Mouse (Mus musculus): ENCODE data around the gene Car5a. TPM values are rescaled to one million over a fixed set of nuclear protein-coding genes. Genes with fewer than 3 reads are reported as not detected.

Car5a gene
- polyA plus RNA-seq, 1 experiment from 2014 or later = 0.16 TPM

DNA sequence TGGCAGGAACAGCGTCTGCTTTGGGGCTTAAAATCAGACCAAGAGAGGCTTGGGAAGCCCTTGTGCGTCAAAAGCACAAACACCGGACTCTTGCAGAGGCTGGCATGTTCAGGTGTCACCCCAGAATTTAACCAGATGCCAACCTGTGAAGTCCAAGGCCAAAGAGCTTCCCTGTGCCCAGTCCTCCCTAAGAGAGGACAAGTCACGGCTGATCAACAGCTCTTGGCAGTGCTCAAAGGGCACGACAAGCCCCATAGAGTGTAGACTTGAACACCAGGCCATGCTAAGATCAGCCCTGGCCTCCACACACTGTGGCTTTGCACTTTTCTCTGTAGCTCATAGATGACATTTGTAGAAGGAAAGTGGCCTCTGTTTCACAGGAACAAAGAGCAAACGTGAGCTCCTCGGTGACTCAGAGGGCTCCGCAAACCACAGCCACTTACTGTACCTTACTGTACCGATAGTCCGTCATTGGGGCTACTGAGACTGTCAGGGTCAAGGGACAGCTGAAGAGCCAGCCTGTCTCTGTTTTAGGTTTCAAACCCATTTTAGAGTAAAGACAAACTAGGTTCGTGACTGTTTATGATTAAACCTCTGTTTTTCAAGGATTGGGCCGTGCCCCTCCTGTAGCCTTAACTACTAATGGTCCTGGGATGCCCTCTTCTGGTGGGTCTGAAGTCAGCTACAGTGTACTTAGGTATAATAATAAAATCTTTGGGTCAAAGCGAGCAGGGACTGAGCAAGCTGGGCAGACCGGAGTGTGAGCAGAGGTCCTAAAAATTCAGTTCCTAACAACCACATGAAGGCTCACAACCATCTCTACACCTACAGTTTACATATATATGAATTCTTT is 11.8 kb downstream of the Car5a start:
- 88% methylated on average over 14 of the region's 14 CpGs for WGBS
- Histone ChIP-seq H3K4me3 (ENCODE audit: low read depth, low read length) (no peak overlapping the region), H3K27me3 (ENCODE audit: control insufficient read depth, insufficient read depth, low read length) (no peaks in the 10 kb centered on the region), H3K27ac (ENCODE audit: low read depth, low read length) (no peak overlapping the region), H3K9me3 (ENCODE audit: control insufficient read depth, low read length) (no peaks in the 10 kb centered on the region), H3K36me3 (ENCODE audit: control insufficient read depth, insufficient read depth, low read length) (no peaks in the 10 kb centered on the region), H3K9ac (replicated peaks; ENCODE audit: low read depth, low read length) (no peak overlapping the region), H3K4me1 (ENCODE audit: control insufficient read depth, insufficient read depth, low read length) (peaks cover 5% of the 10 kb centered on the region; the same call in 1 of the 2 replicates), H3K4me2 (ENCODE audit: low read depth, low read length) (no peak overlapping the region)
- ATAC-seq (ENCODE audit: low read depth) = no peak

DNA sequence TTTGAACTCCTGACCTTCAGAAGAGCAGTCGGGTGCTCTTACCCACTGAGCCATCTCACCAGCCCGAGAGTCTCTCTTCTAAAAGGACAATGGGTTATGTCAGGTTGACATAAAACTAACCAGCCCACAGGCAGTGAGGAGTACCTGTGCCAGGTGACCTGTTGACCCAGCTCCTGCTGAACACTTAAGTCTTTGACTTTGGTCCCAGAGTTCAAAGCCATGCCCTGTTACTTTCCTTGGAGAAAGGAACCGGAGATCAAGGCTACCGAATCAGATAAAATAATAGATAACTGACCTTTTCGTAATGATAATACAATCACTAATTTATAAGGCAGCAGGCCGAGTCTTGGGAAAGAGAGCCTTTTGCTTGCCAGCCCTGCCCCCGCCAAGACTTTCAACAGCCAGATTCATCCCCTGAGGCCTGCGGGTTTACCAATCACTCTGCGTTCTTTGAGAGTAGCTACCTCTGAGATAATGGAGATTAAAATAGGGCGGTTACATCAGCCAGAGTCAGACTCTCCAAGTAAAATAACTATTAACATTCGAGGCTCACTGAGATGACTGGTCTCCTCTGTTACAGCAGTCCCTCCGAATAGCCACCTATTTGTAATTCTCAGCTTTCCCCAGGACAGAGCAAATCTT is 12.6 kb downstream of the Car5a start:
- H3K4me2 ChIP-seq (ENCODE audit: low read depth, low read length) = no peak overlapping the region
- 73% methylated on average over 12 of the region's 12 CpGs for WGBS
- H3K36me3 ChIP-seq (ENCODE audit: control insufficient read depth, insufficient read depth, low read length) = no peaks in the 10 kb centered on the region
- H3K9me3 ChIP-seq (ENCODE audit: control insufficient read depth, low read length) = no peaks in the 10 kb centered on the region
- no peak overlapping the region for H3K4me3 ChIP-seq (ENCODE audit: low read depth, low read length)
- no peaks in the 10 kb centered on the region for H3K27me3 ChIP-seq (ENCODE audit: control insufficient read depth, insufficient read depth, low read length)
- no peak overlapping the region for H3K27ac ChIP-seq (ENCODE audit: low read depth, low read length)
- no peak for ATAC-seq (ENCODE audit: low read depth)
- no peak overlapping the region for H3K9ac ChIP-seq (replicated peaks; ENCODE audit: low read depth, low read length)
- peaks cover 5% of the 10 kb centered on the region; the same call in 1 of the 2 replicates for H3K4me1 ChIP-seq (ENCODE audit: control insufficient read depth, insufficient read depth, low read length)

DNA sequence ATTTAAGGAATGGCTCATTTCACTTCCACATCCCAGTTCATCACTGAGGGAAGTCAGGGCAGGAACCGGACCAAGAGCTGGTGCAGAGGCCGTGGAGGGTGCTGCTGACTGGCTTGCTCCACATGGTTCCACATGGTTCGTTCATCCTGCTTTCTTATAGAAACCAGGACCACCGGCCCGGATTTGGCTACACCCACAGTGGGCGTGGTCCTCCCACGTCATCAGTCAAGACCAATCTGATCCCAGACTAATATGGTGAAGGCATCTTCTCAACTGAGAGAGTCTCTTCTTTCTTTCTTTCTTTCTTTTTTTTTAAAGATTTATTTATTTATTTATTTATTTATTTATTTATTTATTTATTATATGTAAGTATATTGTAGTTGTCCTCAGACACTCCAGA is 13.1 kb downstream of the Car5a start:
- no peak for ATAC-seq (ENCODE audit: low read depth)
- no peak overlapping the region for H3K9ac ChIP-seq (replicated peaks; ENCODE audit: low read depth, low read length)
- WGBS = 84% methylated on average over 7 of the region's 7 CpGs
- no peaks in the 10 kb centered on the region for H3K9me3 ChIP-seq (ENCODE audit: control insufficient read depth, low read length)
- H3K27ac ChIP-seq (ENCODE audit: low read depth, low read length) = no peak overlapping the region
- H3K4me3 ChIP-seq (ENCODE audit: low read depth, low read length) = no peak overlapping the region
- no peaks in the 10 kb centered on the region for H3K36me3 ChIP-seq (ENCODE audit: control insufficient read depth, insufficient read depth, low read length)
- no peak overlapping the region for H3K4me2 ChIP-seq (ENCODE audit: low read depth, low read length)
- no peaks in the 10 kb centered on the region for H3K27me3 ChIP-seq (ENCODE audit: control insufficient read depth, insufficient read depth, low read length)
- peaks cover 5% of the 10 kb centered on the region; the same call in 1 of the 2 replicates for H3K4me1 ChIP-seq (ENCODE audit: control insufficient read depth, insufficient read depth, low read length)

DNA sequence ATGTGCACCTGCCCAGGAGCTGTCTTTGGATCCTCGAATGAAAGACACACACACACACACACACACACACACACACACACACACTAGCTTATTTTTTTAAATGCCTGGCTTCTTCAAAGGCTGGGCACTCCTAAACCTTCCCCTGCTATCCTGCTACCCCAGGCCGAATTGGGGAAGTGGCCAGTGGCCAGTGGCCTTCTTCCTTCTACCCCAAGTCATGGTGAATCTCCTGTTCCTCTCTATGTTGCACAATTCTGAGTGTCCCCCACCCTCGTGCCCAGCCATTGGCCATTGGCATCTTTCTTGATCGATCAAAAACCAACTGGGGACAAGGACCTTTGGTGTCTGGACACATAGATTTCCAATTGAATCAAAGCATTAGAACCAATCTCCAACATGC is 14.7 kb downstream of the Car5a start:
- WGBS = 78% methylated on average over 4 of the region's 4 CpGs

DNA sequence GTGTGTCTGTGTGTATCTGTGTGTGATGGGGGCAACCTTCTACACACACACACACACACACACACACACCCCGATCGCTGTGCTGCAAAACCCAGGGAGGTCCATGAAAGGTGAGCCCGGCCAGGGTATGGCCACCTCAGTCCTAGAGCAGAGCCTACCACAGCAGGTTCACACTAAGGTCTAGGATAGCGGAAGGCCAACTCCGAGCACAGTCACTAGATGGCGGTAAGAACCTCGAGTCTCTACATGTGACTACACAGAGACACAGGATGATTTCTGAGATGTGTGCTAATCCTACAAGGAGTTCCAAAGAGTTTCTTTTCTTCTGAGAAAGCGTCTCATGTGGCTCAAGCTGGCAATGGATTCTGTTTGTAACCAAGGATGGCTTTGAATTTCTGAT is 17.4 kb downstream of the Car5a start:
- Histone ChIP-seq H3K9ac (replicated peaks; ENCODE audit: low read depth, low read length) (no peak overlapping the region), H3K36me3 (ENCODE audit: control insufficient read depth, insufficient read depth, low read length) (no peaks in the 10 kb centered on the region), H3K9me3 (ENCODE audit: control insufficient read depth, low read length) (no peaks in the 10 kb centered on the region), H3K4me1 (ENCODE audit: control insufficient read depth, insufficient read depth, low read length) (no peaks in the 10 kb centered on the region), H3K27me3 (ENCODE audit: control insufficient read depth, insufficient read depth, low read length) (no peaks in the 10 kb centered on the region), H3K27ac (ENCODE audit: low read depth, low read length) (no peak overlapping the region), H3K4me3 (ENCODE audit: low read depth, low read length) (no peak overlapping the region), H3K4me2 (ENCODE audit: low read depth, low read length) (no peak overlapping the region)
- 51% methylated on average over 8 of the region's 8 CpGs for whole genome bisulfite sequencing
- 0 out of 2 replicates have a peak, but pooled peaks have one; percentile 69 for ATAC-seq (ENCODE audit: low read depth)

More for the DNA sequence above, 14.7 kb downstream of the Car5a start:
- no peak for ATAC-seq (ENCODE audit: low read depth)
- no peaks in the 10 kb centered on the region for H3K9me3 ChIP-seq (ENCODE audit: control insufficient read depth, low read length)
- no peak overlapping the region for H3K9ac ChIP-seq (replicated peaks; ENCODE audit: low read depth, low read length)
- no peak overlapping the region for H3K4me2 ChIP-seq (ENCODE audit: low read depth, low read length)
- no peaks in the 10 kb centered on the region; the same call in 1 of the 2 replicates for H3K4me1 ChIP-seq (ENCODE audit: control insufficient read depth, insufficient read depth, low read length)
- H3K4me3 ChIP-seq (ENCODE audit: low read depth, low read length) = no peak overlapping the region
- H3K27me3 ChIP-seq (ENCODE audit: control insufficient read depth, insufficient read depth, low read length) = no peaks in the 10 kb centered on the region
- H3K36me3 ChIP-seq (ENCODE audit: control insufficient read depth, insufficient read depth, low read length) = no peaks in the 10 kb centered on the region
- no peak overlapping the region for H3K27ac ChIP-seq (ENCODE audit: low read depth, low read length)

DNA sequence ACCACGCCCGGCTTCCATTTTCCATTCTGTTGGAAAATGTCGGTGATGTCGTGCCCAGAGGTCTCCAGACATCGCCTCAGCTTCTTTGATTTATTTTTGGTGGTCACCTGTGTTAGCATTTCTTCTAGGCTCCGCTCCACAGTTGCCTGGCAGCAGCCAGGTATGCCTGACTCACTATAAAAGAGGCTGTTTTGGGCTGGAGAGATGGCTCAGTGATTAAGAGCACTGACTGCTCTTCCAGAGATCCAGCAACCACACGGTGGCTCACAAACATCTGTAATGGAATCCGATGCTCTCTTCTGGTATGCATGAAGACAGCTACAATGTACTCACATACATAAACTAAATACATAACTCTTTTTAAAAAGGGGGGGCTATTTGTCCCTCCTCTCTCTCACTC is 18.4 kb downstream of the Car5a start:
- Histone ChIP-seq H3K4me3 (ENCODE audit: low read depth, low read length) (no peak overlapping the region), H3K27me3 (ENCODE audit: control insufficient read depth, insufficient read depth, low read length) (no peaks in the 10 kb centered on the region), H3K4me2 (ENCODE audit: low read depth, low read length) (no peak overlapping the region), H3K27ac (ENCODE audit: low read depth, low read length) (no peak overlapping the region), H3K9ac (replicated peaks; ENCODE audit: low read depth, low read length) (no peak overlapping the region), H3K4me1 (ENCODE audit: control insufficient read depth, insufficient read depth, low read length) (no peaks in the 10 kb centered on the region), H3K36me3 (ENCODE audit: control insufficient read depth, insufficient read depth, low read length) (no peaks in the 10 kb centered on the region), H3K9me3 (ENCODE audit: control insufficient read depth, low read length) (no peaks in the 10 kb centered on the region)
- WGBS = 69% methylated on average over 8 of the region's 8 CpGs
- no peak for ATAC-seq (ENCODE audit: low read depth)

DNA sequence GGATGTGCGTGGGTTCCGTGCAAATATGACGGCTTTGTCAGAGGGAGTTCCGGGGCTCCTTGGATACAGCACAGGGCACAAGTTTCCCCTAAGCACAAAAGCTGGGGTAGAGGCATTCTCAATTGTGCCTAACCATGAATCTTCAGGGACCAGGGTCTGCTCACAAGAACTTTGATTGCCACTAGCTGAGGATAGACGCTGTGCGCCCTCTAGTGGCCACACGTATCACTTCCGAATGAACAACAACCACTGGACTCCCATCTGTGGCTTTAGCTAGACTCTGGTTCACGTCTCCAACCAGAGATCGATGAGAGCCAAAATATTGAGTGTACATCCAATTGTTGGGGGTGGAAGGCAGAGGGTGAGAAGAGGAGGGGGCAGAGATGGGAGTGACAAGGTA is 19.1 kb downstream of the Car5a start:
- 30% methylated on average over 10 of the region's 10 CpGs for WGBS
- ATAC-seq (ENCODE audit: low read depth) = peak; percentile 46; the same call in 1 of the 2 replicates
- H3K36me3 ChIP-seq (ENCODE audit: control insufficient read depth, insufficient read depth, low read length) = no peaks in the 10 kb centered on the region

DNA sequence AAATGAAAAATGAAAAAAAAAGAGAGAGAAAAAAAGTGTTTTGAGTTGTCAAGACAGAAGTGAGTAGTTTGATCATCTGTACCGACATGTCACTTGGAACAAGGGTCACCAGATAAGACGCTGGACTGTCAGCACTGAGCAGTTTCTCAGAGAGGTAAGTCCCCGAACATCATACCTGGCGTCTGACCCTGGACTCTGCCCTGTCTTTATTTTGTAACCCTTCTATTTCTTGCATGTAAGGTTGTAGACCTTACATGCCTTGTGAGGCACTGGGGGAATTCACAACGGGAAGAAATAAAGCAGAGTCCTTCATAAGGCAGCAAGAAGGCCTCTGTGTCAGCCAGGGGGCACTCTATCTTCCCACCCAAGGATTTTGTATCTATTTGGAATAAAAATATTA is 20.0 kb downstream of the Car5a start:
- no peak overlapping the region for H3K4me2 ChIP-seq (ENCODE audit: low read depth, low read length)
- no peak overlapping the region for H3K27ac ChIP-seq (ENCODE audit: low read depth, low read length)
- H3K27me3 ChIP-seq (ENCODE audit: control insufficient read depth, insufficient read depth, low read length) = no peaks in the 10 kb centered on the region
- H3K9me3 ChIP-seq (ENCODE audit: control insufficient read depth, low read length) = no peaks in the 10 kb centered on the region
- no peak for ATAC-seq (ENCODE audit: low read depth)
- no peak overlapping the region for H3K9ac ChIP-seq (replicated peaks; ENCODE audit: low read depth, low read length)
- no peaks in the 10 kb centered on the region for H3K36me3 ChIP-seq (ENCODE audit: control insufficient read depth, insufficient read depth, low read length)
- H3K4me1 ChIP-seq (ENCODE audit: control insufficient read depth, insufficient read depth, low read length) = no peaks in the 10 kb centered on the region; the same call in 1 of the 2 replicates
- H3K4me3 ChIP-seq (ENCODE audit: low read depth, low read length) = no peak overlapping the region
- 92% methylated on average over 5 of the region's 5 CpGs for WGBS

More for the DNA sequence above, 19.1 kb downstream of the Car5a start:
- Histone ChIP-seq H3K9ac (replicated peaks; ENCODE audit: low read depth, low read length) (no peak overlapping the region), H3K4me1 (ENCODE audit: control insufficient read depth, insufficient read depth, low read length) (no peaks in the 10 kb centered on the region), H3K27ac (ENCODE audit: low read depth, low read length) (no peak overlapping the region), H3K9me3 (ENCODE audit: control insufficient read depth, low read length) (no peaks in the 10 kb centered on the region), H3K27me3 (ENCODE audit: control insufficient read depth, insufficient read depth, low read length) (no peaks in the 10 kb centered on the region), H3K4me3 (ENCODE audit: low read depth, low read length) (no peak overlapping the region), H3K4me2 (ENCODE audit: low read depth, low read length) (no peak overlapping the region)

DNA sequence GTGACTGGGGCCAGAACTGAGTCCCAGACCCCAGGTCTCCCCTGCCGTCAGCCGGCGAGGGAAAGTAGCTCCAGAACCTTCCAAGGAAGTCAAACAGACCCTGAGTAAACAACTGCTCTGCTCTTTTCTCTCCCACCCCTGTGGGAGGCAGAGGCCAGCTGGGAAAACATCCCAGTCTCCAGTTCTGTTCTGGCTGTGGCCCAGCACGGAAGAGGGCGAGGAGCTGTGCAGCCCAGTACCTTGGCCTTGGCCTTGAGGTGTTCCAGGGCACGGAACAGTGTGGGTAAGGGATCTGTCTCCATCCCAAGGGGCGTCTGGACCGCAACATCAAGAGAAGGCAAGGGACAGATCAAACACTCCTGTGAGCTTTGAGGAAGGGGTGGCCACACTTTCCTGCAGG is 22.6 kb downstream of the Car5a start:
- H3K9ac ChIP-seq (replicated peaks; ENCODE audit: low read depth, low read length) = no peak overlapping the region
- ATAC-seq (ENCODE audit: low read depth) = no peak
- H3K36me3 ChIP-seq (ENCODE audit: control insufficient read depth, insufficient read depth, low read length) = no peaks in the 10 kb centered on the region
- no peaks in the 10 kb centered on the region; the same call in 1 of the 2 replicates for H3K4me1 ChIP-seq (ENCODE audit: control insufficient read depth, insufficient read depth, low read length)
- H3K4me3 ChIP-seq (ENCODE audit: low read depth, low read length) = no peak overlapping the region
- H3K27ac ChIP-seq (ENCODE audit: low read depth, low read length) = no peak overlapping the region
- H3K27me3 ChIP-seq (ENCODE audit: control insufficient read depth, insufficient read depth, low read length) = no peaks in the 10 kb centered on the region
- H3K4me2 ChIP-seq (ENCODE audit: low read depth, low read length) = no peak overlapping the region
- no peaks in the 10 kb centered on the region for H3K9me3 ChIP-seq (ENCODE audit: control insufficient read depth, low read length)
- 69% methylated on average over 8 of the region's 8 CpGs for WGBS
